Mouse (Mus musculus) cerebral cortex, adult 2 months (tissue): Measurements from ENCODE around the gene Gm20388.

Experiments used
- WGBS: fragments of 180-500 bp; shearing (Covaris S2); methylation state at CpG from one replicate; pipeline ENCODE4 v1.1.7; 2018; 5-methylcytosine and 5-hydroxymethylcytosine counted together

Gene Gm20388

GRCm38 (mm10) chr8:120997926-120998325 is 1087.3 kb downstream of the Gm20388 start:
- 83% methylated on average over 9 of the region's 9 CpGs for WGBS

GRCm38 (mm10) chr8:120998966-120999365 is 1088.3 kb downstream of the Gm20388 start:
- WGBS: 80% methylated on average over 14 of the region's 14 CpGs

GRCm38 (mm10) chr8:121001951-121002350 is 1091.3 kb downstream of the Gm20388 start:
- 90% methylated on average over 12 of the region's 12 CpGs for WGBS

GRCm38 (mm10) chr8:121002871-121003539 is 1092.4 kb downstream of the Gm20388 start:
- WGBS: 58% methylated on average over 17 of the region's 17 CpGs

GRCm38 (mm10) chr8:121003639-121004038 is 1093.0 kb downstream of the Gm20388 start:
- 90% methylated on average over 2 of the region's 2 CpGs for WGBS

- WGBS: 69% methylated on average over 6 of the region's 6 CpGs
Observed at GRCm38 (mm10) chr8:121013318-121013717, 1102.7 kb downstream of the Gm20388 start.

- 83% methylated on average over 17 of the region's 17 CpGs for WGBS
Observed at GRCm38 (mm10) chr8:121016621-121017020, 1106.0 kb downstream of the Gm20388 start.

GRCm38 (mm10) chr8:121018236-121018635 is 1107.6 kb downstream of the Gm20388 start:
- WGBS: 74% methylated on average over 10 of the region's 10 CpGs

- 33% methylated on average over 12 of the region's 12 CpGs for WGBS
Observed at GRCm38 (mm10) chr8:121021488-121021887, 1110.8 kb downstream of the Gm20388 start.

GRCm38 (mm10) chr8:121023003-121023402 is 1112.4 kb downstream of the Gm20388 start:
- WGBS: 93% methylated on average over 4 of the region's 4 CpGs

- 77% methylated on average over 18 of the region's 18 CpGs for WGBS
Observed at GRCm38 (mm10) chr8:121023736-121024135, 1113.1 kb downstream of the Gm20388 start.

GRCm38 (mm10) chr8:121025486-121025885 is 1114.8 kb downstream of the Gm20388 start:
- WGBS: 80% methylated on average over 5 of the region's 5 CpGs

- 37% methylated on average over 13 of the region's 13 CpGs for whole genome bisulfite sequencing
Observed at GRCm38 (mm10) chr8:121027787-121028186, 1117.1 kb downstream of the Gm20388 start.

- WGBS: 87% methylated on average over 6 of the region's 6 CpGs
Observed at GRCm38 (mm10) chr8:121029076-121029475, 1118.4 kb downstream of the Gm20388 start.

- 65% methylated on average over 10 of the region's 10 CpGs for WGBS
Observed at GRCm38 (mm10) chr8:121030496-121031040, 1119.9 kb downstream of the Gm20388 start.

- WGBS: 88% methylated on average over 20 of the region's 20 CpGs
Observed at GRCm38 (mm10) chr8:121033299-121034013, 1122.8 kb downstream of the Gm20388 start.

- WGBS: 57% methylated on average over 8 of the region's 8 CpGs
Observed at GRCm38 (mm10) chr8:121035611-121036010, 1125.0 kb downstream of the Gm20388 start.

- 73% methylated on average over 19 of the region's 19 CpGs for WGBS
Observed at GRCm38 (mm10) chr8:121043719-121044440, 1133.2 kb downstream of the Gm20388 start.

GRCm38 (mm10) chr8:121047441-121047840 is 1136.8 kb downstream of the Gm20388 start:
- WGBS: 82% methylated on average over 9 of the region's 9 CpGs

GRCm38 (mm10) chr8:121058081-121058480 is 1147.4 kb downstream of the Gm20388 start:
- 74% methylated on average over 9 of the region's 9 CpGs for WGBS

- 44% methylated on average over 7 of the region's 7 CpGs for WGBS
Observed at GRCm38 (mm10) chr8:121059098-121059497, 1148.5 kb downstream of the Gm20388 start.

GRCm38 (mm10) chr8:121062521-121062920 is 1151.9 kb downstream of the Gm20388 start:
- WGBS: 58% methylated on average over 6 of the region's 6 CpGs
